Mouse (Mus musculus) gastrocnemius, postnatal 25 days (tissue): Measurements from ENCODE around the gene Ncoa7. TPM values are rescaled to one million over a fixed set of nuclear protein-coding genes. Genes with fewer than 3 reads are reported as not detected.

ENCODE experiments used
- DNase-seq: peaks from one replicate; pipeline ENCODE4 v3.0.0; 2022
- total RNA-seq, 2 experiments: library from RNA; stranded (reverse); gene quantifications; 1 replicate in 1 of 2; 2 replicates in 1 of 2; pipeline ENCODE4 v1.2.3; 2021

Ncoa7 gene
- total RNA-seq, 2 experiments from 2014 or later = 2.1 to 3.0 TPM

GRCm38 (mm10) chr10:30743275-30743674 is 59.9 kb downstream of the Ncoa7 start:
- no peak for DNase-seq

GRCm38 (mm10) chr10:30738403-30738802 is 64.7 kb downstream of the Ncoa7 start:
- no peak for DNase-seq

- no peak for DNase-seq
Measured at GRCm38 (mm10) chr10:30737323-30737722, 65.8 kb downstream of the Ncoa7 start.

- DNase-seq = no peak
Measured at GRCm38 (mm10) chr10:30733148-30733785, 69.9 kb downstream of the Ncoa7 start.

GRCm38 (mm10) chr10:30731321-30731914 is 71.7 kb downstream of the Ncoa7 start:
- DNase-seq = no peak

- no peak for DNase-seq
Measured at GRCm38 (mm10) chr10:30730791-30731190, 72.3 kb downstream of the Ncoa7 start.

- DNase-seq = no peak
Measured at GRCm38 (mm10) chr10:30729157-30730096, 73.7 kb downstream of the Ncoa7 start.

- DNase-seq = no peak
Measured at GRCm38 (mm10) chr10:30723014-30723413, 80.1 kb downstream of the Ncoa7 start.

- no peak for DNase-seq
Measured at GRCm38 (mm10) chr10:30720556-30720955, 82.6 kb downstream of the Ncoa7 start.

- no peak for DNase-seq
Measured at GRCm38 (mm10) chr10:30719947-30720346, 83.2 kb downstream of the Ncoa7 start.

- DNase-seq = peak; percentile 10
Measured at GRCm38 (mm10) chr10:30718703-30719340, 84.3 kb downstream of the Ncoa7 start.

- DNase-seq = no peak
Measured at GRCm38 (mm10) chr10:30716171-30716570, 87.0 kb downstream of the Ncoa7 start.

GRCm38 (mm10) chr10:30712540-30712939 is 90.6 kb downstream of the Ncoa7 start:
- no peak for DNase-seq

- no peak for DNase-seq
Measured at GRCm38 (mm10) chr10:30709846-30710403, 93.2 kb downstream of the Ncoa7 start.

GRCm38 (mm10) chr10:30708039-30708438 is 95.1 kb downstream of the Ncoa7 start:
- DNase-seq = no peak

GRCm38 (mm10) chr10:30702663-30703062 is 100.5 kb downstream of the Ncoa7 start:
- DNase-seq = no peak

GRCm38 (mm10) chr10:30686862-30687261 is 116.3 kb downstream of the Ncoa7 start:
- DNase-seq = no peak

- no peak for DNase-seq
Measured at GRCm38 (mm10) chr10:30683449-30683848, 119.7 kb downstream of the Ncoa7 start.

GRCm38 (mm10) chr10:30679756-30680155 is 123.4 kb downstream of the Ncoa7 start:
- no peak for DNase-seq

- no peak for DNase-seq
Measured at GRCm38 (mm10) chr10:30678051-30678450, 125.1 kb downstream of the Ncoa7 start.

GRCm38 (mm10) chr10:30674825-30675224 is 128.3 kb downstream of the Ncoa7 start:
- no peak for DNase-seq

- DNase-seq = no peak
Measured at GRCm38 (mm10) chr10:30666580-30666979, 136.5 kb downstream of the Ncoa7 start.
